Mouse (Mus musculus) left cerebral cortex, adult 9 months (tissue): ENCODE data around the gene Cst13.

Experiments used
- DNase-seq, 2 experiments: peaks; one replicate each; pipeline ENCODE4 v3.0.0; 2022; ENCODE audit warnings: low spot score in 2 of 2

Cst13 gene

GRCm38 (mm10) chr2:148874617-148875334 is 54.9 kb downstream of the Cst13 start:
- DNase-seq, result peak in 1 of 2 experiments; percentile 21

DNA sequence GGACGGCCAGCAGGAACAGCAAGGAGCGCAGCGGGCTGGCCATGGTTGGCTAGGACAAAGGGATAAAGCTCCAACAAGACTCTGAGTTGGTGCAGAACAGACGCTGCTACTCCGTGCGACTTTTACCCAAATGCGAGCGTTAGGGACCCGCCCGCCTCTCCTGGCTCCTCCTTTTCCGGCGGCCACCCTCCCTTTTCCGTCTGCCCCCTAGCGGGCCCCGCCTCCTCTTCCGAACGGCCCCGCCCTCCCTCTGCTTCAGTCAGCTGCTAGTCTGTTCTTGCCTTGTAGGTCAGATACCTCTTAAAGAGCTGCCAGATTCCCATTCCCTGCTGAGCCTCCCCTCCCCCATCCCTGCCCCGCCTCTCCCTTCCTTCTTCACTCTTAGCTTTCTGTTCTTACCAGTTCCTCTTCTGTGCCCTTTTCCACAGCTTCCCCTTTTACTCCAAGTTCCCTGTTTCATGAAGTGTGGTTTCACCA is 55.5 kb downstream of the Cst13 start, which contains the start of gene Cst3:
Gene Cst3, minus strand, starts transcription at position 358 of the 477 bp plus-strand sequence.
- peak; percentile 84 to 92 for DNase-seq

DNA sequence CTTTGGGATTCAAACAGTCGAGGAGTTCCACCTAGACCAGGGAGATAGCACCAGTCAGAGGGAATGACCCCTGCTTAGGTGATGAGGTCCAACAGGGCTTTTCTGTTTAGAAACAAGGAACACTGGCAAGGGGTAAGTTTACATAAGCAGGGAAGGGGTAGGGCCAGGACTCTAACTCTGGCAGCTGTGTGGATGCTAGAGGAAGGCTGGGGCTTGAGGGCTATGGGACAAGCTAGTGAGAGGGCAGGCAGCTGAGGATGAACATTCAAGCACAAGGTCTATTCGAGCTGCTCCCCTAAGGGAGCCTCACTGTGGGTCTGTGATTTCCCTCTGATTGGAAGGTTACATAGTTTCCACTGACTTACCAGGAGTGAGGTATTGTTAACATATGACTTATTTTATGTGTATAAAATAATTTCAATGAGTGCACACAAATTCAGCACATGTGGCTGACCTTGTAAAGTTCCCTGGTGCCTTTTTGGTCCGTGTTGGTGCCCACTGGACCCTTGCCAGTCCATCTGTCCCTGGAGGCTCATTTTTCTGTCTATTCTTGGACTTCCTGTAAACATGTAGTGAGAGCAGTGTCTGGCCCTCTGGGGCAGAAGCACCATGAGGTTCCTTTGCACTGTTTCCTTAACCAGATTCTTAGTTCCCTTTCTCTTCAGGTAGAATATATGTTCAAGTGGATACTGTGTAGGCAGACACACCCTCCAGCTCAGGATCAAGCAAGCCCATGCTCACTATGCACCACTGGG is 57.3 kb downstream of the Cst13 start:
- DNase-seq, result peak in 1 of 2 experiments; percentile 58

DNA sequence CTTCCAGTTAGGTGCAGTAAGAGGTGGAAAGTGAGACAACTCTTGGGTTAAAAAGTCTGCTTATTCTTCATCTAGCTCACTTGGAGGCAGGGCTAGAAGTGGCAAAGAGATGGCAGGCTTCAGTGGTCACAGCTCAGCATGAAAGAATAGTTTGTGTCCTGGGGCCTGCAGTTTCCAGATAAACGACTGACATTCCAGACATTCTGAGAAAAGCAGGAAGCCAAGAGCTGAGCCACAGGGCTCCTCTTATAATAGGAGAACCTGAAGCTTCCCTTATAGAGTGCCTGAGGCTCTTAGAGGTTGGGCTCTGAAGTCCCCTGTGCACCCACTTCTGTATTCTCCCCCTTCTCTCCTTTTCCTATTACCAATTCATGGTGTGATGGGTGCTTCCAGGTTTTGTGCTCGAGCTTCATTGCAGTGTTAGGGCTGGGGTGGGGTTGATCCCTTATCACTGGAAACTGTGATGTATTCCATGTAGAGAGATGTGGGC is 58.8 kb downstream of the Cst13 start:
- no peak for DNase-seq

DNA sequence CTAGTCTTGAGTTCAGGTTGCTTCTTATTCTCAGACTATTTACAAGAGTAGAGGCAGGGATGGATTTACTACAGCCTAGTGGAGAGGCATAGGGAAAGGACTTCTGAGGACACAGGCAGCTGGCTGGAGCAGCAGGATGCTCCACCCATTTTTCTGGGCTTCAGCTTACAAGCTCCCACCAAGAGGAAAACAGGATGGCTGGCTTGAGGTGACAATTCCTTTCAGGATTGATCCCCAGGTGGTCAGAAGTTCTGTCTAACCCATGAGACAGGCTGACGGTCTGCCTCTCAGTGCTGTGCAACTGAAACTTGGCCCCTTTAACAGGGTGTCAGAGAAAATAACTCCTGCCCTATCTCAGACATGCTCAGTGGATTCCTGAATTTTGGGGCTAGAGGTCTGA is 59.3 kb downstream of the Cst13 start:
- no peak for DNase-seq
